8 mouse cellular contexts compared by ENCODE assay signal in genomic region chr4:108578840-108579742, GRCm38 (mm10). TPM values are rescaled to one million over a fixed set of nuclear protein-coding genes. Genes with fewer than 3 reads are reported as not detected.
DNase-seq lines count a peak whose midpoint lies in the region; ATAC-seq lines count a peak whose summit lies in the region.

Prpf38a (minus strand) TSS chr4:108579336.
Orc1 (plus strand) TSS chr4:108579423.

- H3K4me3 ChIP-seq in intestine, embryonic 14.5 days (ENCODE audit: low read depth, low read length): peak within 1 kb of the TSS; percentile 89

- H3K4me2 ChIP-seq in intestine, embryonic 14.5 days (ENCODE audit: low read length): peak within 1 kb of the TSS; percentile 65

- H3K36me3 ChIP-seq in intestine, embryonic 14.5 days (ENCODE audit: control insufficient read depth, insufficient read depth, low read length): peaks cover 30% of the 10 kb centered on the region

- WGBS in intestine, embryonic 14.5 days: under 1% methylated on average over 64 of the region's 64 CpGs

- intact Hi-C loops in left cerebral cortex, postnatal 14 days (cut with DNase I): loop anchor here (10.0 kb wide), 1 partner anchor 244 kb away; no protein-coding TSS in a partner anchor

- DNase-seq in adrenal gland, adult 18-20 months (ENCODE audit: low spot score in 2 of 2): peak; percentile 96 to 98
- peak; percentile 99 for DNase-seq in embryo, embryonic 11 days
- peak; percentile 93 for DNase-seq in gastrocnemius, postnatal 25 days
- DNase-seq in intestine, embryonic 14.5 days (ENCODE audit: low spot score): peak; percentile 100
- peak; percentile 97 to 98 for DNase-seq in left cerebral cortex, postnatal 14 days (ENCODE audit: low spot score in 2 of 2)
- peak; percentile 98 for DNase-seq in mesoderm, embryonic 11.5 days (ENCODE audit: low read depth, low spot score)
- peak; percentile 94 to 98 for DNase-seq in right cerebral cortex, postnatal 36 days (ENCODE audit: low spot score in 2 of 2)
- DNase-seq in yolk sac, embryonic 10.5 days (ENCODE audit: low spot score): peak; percentile 98

- peak within 1 kb of the TSS; percentile 77 for H3K27ac ChIP-seq in intestine, embryonic 14.5 days (ENCODE audit: low read depth)

- H3K9ac ChIP-seq in intestine, embryonic 14.5 days (ENCODE audit: low read length): peak within 1 kb of the TSS; percentile 69

- peaks cover 15% of the 10 kb centered on the region for H3K4me1 ChIP-seq in intestine, embryonic 14.5 days (replicated peaks; ENCODE audit: control insufficient read depth, insufficient read depth, low read length)

- no peaks in the 10 kb centered on the region for H3K9me3 ChIP-seq in intestine, embryonic 14.5 days (ENCODE audit: control insufficient read depth, low read length)

- ATAC-seq in intestine, embryonic 14.5 days (replicated peaks; ENCODE audit: low FRiP score, low TSS enrichment, low read depth): peak; percentile 96

- H3K27me3 ChIP-seq in intestine, embryonic 14.5 days (replicated peaks; ENCODE audit: control insufficient read depth, insufficient read depth, low read length): no peaks in the 10 kb centered on the region

RNA-seq across cellular contexts. Expression of gene Prpf38a, which starts in this region (rescaled TPM):
- 10 to 100 TPM; 23.4 to 25.9 TPM for total RNA-seq in adrenal gland, adult 18-20 months (2021)
- 10 to 100 TPM; 12.0 to 12.7 TPM for total RNA-seq in gastrocnemius, postnatal 25 days (2021)
- 83.5 and 85.0 TPM in 2 replicates for polyA plus RNA-seq in intestine, embryonic 14.5 days (2014; fragmentation: Nextera tagmentation; extraction: Ambion mirVana)
- 10 to 100 TPM; 37.4 to 38.2 TPM for total RNA-seq in left cerebral cortex, postnatal 14 days (2021)

RNA-seq across cellular contexts. Expression of gene Orc1, which starts in this region (rescaled TPM):
- under 1 TPM; 0.10 to 0.29 TPM for total RNA-seq in adrenal gland, adult 18-20 months (2021)
- not detected for total RNA-seq in gastrocnemius, postnatal 25 days (2021)
- polyA plus RNA-seq in intestine, embryonic 14.5 days (2014; fragmentation: Nextera tagmentation; extraction: Ambion mirVana): 12.6 and 14.1 TPM in 2 replicates
- total RNA-seq in left cerebral cortex, postnatal 14 days (2021): under 1 TPM in 1 of 2 experiments, not detected in 1; 0.25 TPM

Comparison
In these comparisons a context has a peak if more than half of its experiments do, and no peak if none do; other contexts are left out.
1. Peak in every context shown above with its lines: DNase-seq, ATAC-seq, H3K4me3 ChIP-seq and H3K27ac ChIP-seq.